Mouse (Mus musculus) large intestine, adult 2 months (tissue): Measurements from ENCODE around the gene Fam198b. TPM values are rescaled to one million over a fixed set of nuclear protein-coding genes. Genes with fewer than 3 reads are reported as not detected.

ENCODE experiments used
- DNase-seq: peaks from one replicate; pipeline ENCODE4 v3.0.0-alpha.2; 2012; ENCODE audit warnings: low read depth, low spot score
- WGBS: fragments of 180-500 bp; shearing (Covaris S2); methylation state at CpG from one replicate; pipeline ENCODE4 v1.1.7; 2018; 5-methylcytosine and 5-hydroxymethylcytosine counted together
- polyA plus RNA-seq: library from polyadenylated mRNA; depleted of rRNA; stranded (reverse); fragments of >200 nt; gene quantifications from 2 replicates; pipeline ENCODE4 v1.2.3, GENCODE M21; 2012; rRNA removed

Fam198b gene
- polyA plus RNA-seq, result 2.6 and 4.0 TPM in 2 replicates

GRCm38 (mm10) chr3:79884305-79884704, at the start of gene Fam198b:
TSS of gene Fam198b (plus strand) at chr3:79884533.
- 45% methylated on average over 5 of the region's 5 CpGs for WGBS
- no peak for DNase-seq

GRCm38 (mm10) chr3:79838751-79839150, 45.6 kb upstream of the Fam198b start:
- no peak for DNase-seq
- WGBS, result 53% methylated on average over 6 of the region's 6 CpGs

GRCm38 (mm10) chr3:79841475-79841874, 42.9 kb upstream of the Fam198b start:
- 21% methylated on average over 6 of the region's 6 CpGs for WGBS
- DNase-seq, result no peak

GRCm38 (mm10) chr3:79842165-79842564, 42.2 kb upstream of the Fam198b start:
- WGBS, result 1% methylated on average over 12 of the region's 12 CpGs
- peak; percentile 64 for DNase-seq

GRCm38 (mm10) chr3:79842616-79843016, 41.7 kb upstream of the Fam198b start:
- DNase-seq, result peak; percentile 70
- WGBS, result 1% methylated on average over 19 of the region's 19 CpGs

- 90% methylated on average over 9 of the region's 9 CpGs for WGBS
- no peak for DNase-seq
Measured at GRCm38 (mm10) chr3:79843999-79844398, 40.3 kb upstream of the Fam198b start.

- WGBS, result 83% methylated on average over 5 of the region's 5 CpGs
Measured at GRCm38 (mm10) chr3:79846633-79847032, 37.7 kb upstream of the Fam198b start.

GRCm38 (mm10) chr3:79848841-79849240, 35.5 kb upstream of the Fam198b start:
- DNase-seq, result no peak
- WGBS, result 10% methylated on average over 4 of the region's 4 CpGs

More at GRCm38 (mm10) chr3:79846633-79847032, 37.7 kb upstream of the Fam198b start:
- DNase-seq, result no peak

- 22% methylated on average over 2 of the region's 2 CpGs for WGBS
- DNase-seq, result peak; percentile 84
Measured at GRCm38 (mm10) chr3:79849621-79850020, 34.7 kb upstream of the Fam198b start.

GRCm38 (mm10) chr3:79850656-79851055, 33.7 kb upstream of the Fam198b start:
- DNase-seq, result no peak
- 70% methylated on average over 6 of the region's 6 CpGs for WGBS

GRCm38 (mm10) chr3:79852108-79852507, 32.2 kb upstream of the Fam198b start:
- no peak for DNase-seq
- WGBS, result 42% methylated on average over 3 of the region's 3 CpGs

- no peak for DNase-seq
- 37% methylated on average over 8 of the region's 8 CpGs for WGBS
Measured at GRCm38 (mm10) chr3:79852654-79853166, 31.6 kb upstream of the Fam198b start, which contains the start of gene Tmem144. TSS of gene Tmem144 (minus strand) at chr3:79852773.

GRCm38 (mm10) chr3:79857780-79858179, 26.6 kb upstream of the Fam198b start:
- DNase-seq, result no peak
- 34% methylated on average over 5 of the region's 5 CpGs for WGBS

- WGBS, result 72% methylated on average over 3 of the region's 3 CpGs
- DNase-seq, result no peak
Measured at GRCm38 (mm10) chr3:79858221-79858620, 26.1 kb upstream of the Fam198b start.

- no peak for DNase-seq
- WGBS, result 17% methylated on average over 7 of the region's 7 CpGs
Measured at GRCm38 (mm10) chr3:79864824-79865223, 19.5 kb upstream of the Fam198b start.

- WGBS, result 89% methylated on average over 3 of the region's 3 CpGs
- DNase-seq, result no peak
Measured at GRCm38 (mm10) chr3:79866089-79866488, 18.2 kb upstream of the Fam198b start.

- 83% methylated on average over 9 of the region's 9 CpGs for WGBS
- DNase-seq, result no peak
Measured at GRCm38 (mm10) chr3:79866526-79866925, 17.8 kb upstream of the Fam198b start.

GRCm38 (mm10) chr3:79867121-79867709, 17.1 kb upstream of the Fam198b start:
- WGBS, result 64% methylated on average over 1 of the region's 1 CpGs
- DNase-seq, result no peak

GRCm38 (mm10) chr3:79875471-79875870, 8.9 kb upstream of the Fam198b start:
- DNase-seq, result no peak
- 88% methylated on average over 5 of the region's 5 CpGs for WGBS

- DNase-seq, result no peak
- WGBS, result 39% methylated on average over 3 of the region's 3 CpGs
Measured at GRCm38 (mm10) chr3:79878350-79878749, 6.0 kb upstream of the Fam198b start.

GRCm38 (mm10) chr3:79879246-79879645, 5.1 kb upstream of the Fam198b start:
- 12% methylated on average over 9 of the region's 9 CpGs for WGBS
- DNase-seq, result no peak

- 64% methylated on average over 2 of the region's 2 CpGs for WGBS
- no peak for DNase-seq
Measured at GRCm38 (mm10) chr3:79881645-79882044, 2.7 kb upstream of the Fam198b start.
